Mouse (Mus musculus) kidney, embryonic 15.5 days (tissue): ENCODE results near the gene Rapgef1. TPM values are rescaled to one million over a fixed set of nuclear protein-coding genes. Genes with fewer than 3 reads are reported as not detected.

Experiments used
- ATAC-seq: fragments of 200-750 bp; cut with Nextera tagmentation; replicated peaks from 2 replicates; pipeline ENCODE4 v1.8.0; 2017; ENCODE audit warnings: moderate TSS enrichment; ENCODE audit not compliant: low FRiP score
- H3K27ac ChIP-seq: fragments of 300-500 bp; sonication (generic); 2 replicates; pipeline ENCODE4 v1.5.1; 2015; ENCODE audit warnings: mild to moderate bottlenecking, inconsistent platforms
- H3K27me3 ChIP-seq: fragments of 300-500 bp; sonication (generic); 2 replicates; pipeline ENCODE4 v1.6.1; 2015; ENCODE audit warnings: inconsistent platforms
- H3K36me3 ChIP-seq: fragments of 300-500 bp; sonication (generic); 2 replicates; pipeline ENCODE4 v1.6.1; 2015; ENCODE audit warnings: inconsistent platforms
- H3K4me1 ChIP-seq: fragments of 300-500 bp; sonication (generic); 2 replicates; pipeline ENCODE4 v1.6.1; 2015; ENCODE audit warnings: inconsistent platforms
- H3K4me2 ChIP-seq: fragments of 300-500 bp; sonication (generic); 2 replicates; pipeline ENCODE4 v1.6.1; 2015; ENCODE audit warnings: moderate library complexity, mild to moderate bottlenecking, inconsistent platforms
- H3K4me3 ChIP-seq: fragments of 300-500 bp; sonication (generic); replicated peaks from 2 replicates; pipeline ENCODE4 v1.5.1; 2015; ENCODE audit warnings: mild to moderate bottlenecking, inconsistent platforms
- H3K9ac ChIP-seq: fragments of 300-500 bp; sonication (generic); 2 replicates; pipeline ENCODE4 v1.6.1; 2015; ENCODE audit warnings: mild to moderate bottlenecking, inconsistent platforms
- H3K9me3 ChIP-seq: fragments of 300-500 bp; sonication (generic); replicated peaks from 2 replicates; pipeline ENCODE4 v1.6.1; 2016; ENCODE audit warnings: inconsistent platforms
- WGBS: fragments of 180-500 bp; shearing (Covaris S2); methylation state at CpG from one replicate; pipeline ENCODE4 v1.1.7; 2015; ENCODE audit warnings: mixed read lengths; 5-methylcytosine and 5-hydroxymethylcytosine counted together
- polyA plus RNA-seq: library from polyadenylated mRNA; unstranded; fragments of >200 nt; fragmentation: Nextera tagmentation; extraction: Ambion mirVana; gene quantifications from 2 replicates; pipeline ENCODE4 v1.2.1, GENCODE M21; 2015

Rapgef1 gene
- polyA plus RNA-seq, 1 experiment from 2014 or later, result 13.8 TPM

DNA sequence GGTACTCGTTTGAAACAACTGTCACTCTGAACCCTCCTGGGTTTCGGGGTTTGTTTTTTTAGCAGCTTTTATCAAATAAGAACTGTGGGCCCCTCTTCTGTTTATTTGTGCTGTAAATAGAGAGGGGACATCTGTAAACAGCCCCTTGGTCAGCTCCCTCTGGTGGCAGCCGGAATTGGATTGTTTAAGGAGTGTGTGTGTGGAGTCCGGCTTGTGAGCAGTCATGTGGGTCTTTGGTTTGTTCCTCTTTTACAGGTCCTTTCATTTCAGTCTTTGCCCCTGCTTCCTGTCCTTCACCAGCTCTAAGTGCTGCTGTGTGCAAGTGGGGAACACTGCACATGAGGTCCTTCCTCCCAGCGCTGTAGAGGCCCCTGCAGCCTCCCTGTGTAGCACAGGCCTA, 119.8 kb downstream of the Rapgef1 start:
- Histone ChIP-seq H3K4me1 (no peaks in the 10 kb centered on the region), H3K4me3 (no peak overlapping the region), H3K27me3 (no peaks in the 10 kb centered on the region), H3K4me2 (no peak overlapping the region), H3K9ac (no peak overlapping the region), H3K9me3 (no peaks in the 10 kb centered on the region), H3K27ac (no peak overlapping the region), H3K36me3 (peaks cover 59% of the 10 kb centered on the region)
- WGBS, result 64% methylated on average over 5 of the region's 5 CpGs
- no peak for ATAC-seq

DNA sequence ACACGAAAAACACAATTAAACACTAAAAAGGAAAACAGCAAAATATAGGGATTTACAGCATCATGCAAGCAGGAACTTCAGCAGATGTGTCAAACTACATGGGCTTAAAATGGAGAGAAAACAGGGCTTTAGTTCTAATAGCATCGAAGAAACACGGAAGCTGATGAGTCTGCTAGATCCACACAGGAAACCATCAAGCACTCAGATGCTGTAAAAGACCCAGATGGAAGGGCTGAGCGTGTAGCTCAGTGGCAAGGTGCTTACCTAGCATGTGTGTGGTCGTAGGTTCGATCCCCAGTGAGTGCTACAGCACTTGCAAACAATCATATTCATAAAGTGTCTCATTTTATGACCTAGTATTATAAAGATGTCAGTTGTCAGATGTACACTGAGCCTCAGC, 121.7 kb downstream of the Rapgef1 start:
- no peak for ATAC-seq
- WGBS, result 91% methylated on average over 6 of the region's 6 CpGs
- H3K4me3 ChIP-seq, result no peak overlapping the region

DNA sequence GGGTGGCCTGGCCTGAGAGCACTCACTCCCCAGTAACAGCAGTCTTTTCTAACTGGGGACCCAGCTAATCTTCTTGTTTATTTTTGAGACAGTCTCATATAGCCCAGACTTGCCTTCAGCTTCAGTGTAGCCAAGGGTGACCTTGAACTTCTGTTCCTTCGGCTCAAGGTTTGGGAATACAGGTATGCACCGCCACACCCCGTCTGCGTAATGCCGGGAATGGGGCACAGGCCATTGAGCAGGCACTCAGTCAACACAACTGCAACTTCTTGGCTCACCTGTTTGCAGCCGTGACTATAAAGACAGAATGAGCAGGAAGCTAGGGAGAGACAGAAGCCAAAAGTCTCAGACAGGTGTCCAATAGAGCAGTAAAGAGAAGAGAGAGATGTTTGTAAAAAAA, 124.7 kb downstream of the Rapgef1 start:
- H3K27ac ChIP-seq, result no peak overlapping the region
- H3K36me3 ChIP-seq, result peaks cover 13% of the 10 kb centered on the region
- H3K9me3 ChIP-seq, result no peaks in the 10 kb centered on the region
- H3K27me3 ChIP-seq, result peaks cover 40% of the 10 kb centered on the region
- ATAC-seq, result no peak
- peaks cover 8% of the 10 kb centered on the region; the same call in 1 of the 2 replicates for H3K4me1 ChIP-seq
- 70% methylated on average over 6 of the region's 6 CpGs for WGBS
- no peak overlapping the region for H3K4me3 ChIP-seq
- no peak overlapping the region for H3K9ac ChIP-seq
- H3K4me2 ChIP-seq, result no peak overlapping the region

More for the DNA sequence above, 121.7 kb downstream of the Rapgef1 start:
- no peaks in the 10 kb centered on the region for H3K9me3 ChIP-seq
- H3K9ac ChIP-seq, result no peak overlapping the region
- no peaks in the 10 kb centered on the region for H3K4me1 ChIP-seq
- H3K27me3 ChIP-seq, result peaks cover 11% of the 10 kb centered on the region
- peaks cover 43% of the 10 kb centered on the region for H3K36me3 ChIP-seq
- no peak overlapping the region for H3K4me2 ChIP-seq
- H3K27ac ChIP-seq, result no peak overlapping the region

DNA sequence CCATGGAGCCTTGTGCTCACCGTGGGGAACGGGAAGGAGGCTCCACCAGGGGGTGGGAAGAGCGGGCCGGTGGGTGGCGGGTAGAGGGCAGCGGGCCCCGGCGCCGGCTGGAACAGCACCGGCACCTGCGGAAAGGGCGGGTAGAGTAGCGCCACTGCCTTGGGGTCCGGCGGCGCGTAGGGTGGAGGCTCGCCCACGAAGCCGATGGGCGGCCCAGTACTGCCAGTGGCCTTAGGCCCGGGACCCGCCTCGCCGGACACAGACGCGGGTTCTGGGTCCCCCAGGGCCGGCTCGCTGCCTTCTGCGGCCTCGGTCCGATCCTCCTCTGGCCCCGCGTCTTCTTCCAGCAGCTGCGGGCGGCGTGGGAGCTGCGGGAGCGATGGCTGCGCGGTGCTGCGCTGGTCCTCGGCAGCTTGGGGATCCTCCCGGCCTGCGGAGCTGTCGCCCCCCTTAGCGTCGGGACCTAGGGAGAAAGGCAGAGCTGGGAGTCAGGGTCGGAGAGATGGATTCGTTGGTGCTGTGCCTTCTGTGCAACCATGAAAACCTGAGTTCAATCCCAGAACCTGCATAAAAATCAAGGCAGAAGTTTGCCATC, 127.8 kb downstream of the Rapgef1 start:
- no peak overlapping the region for H3K27ac ChIP-seq
- peaks cover 26% of the 10 kb centered on the region for H3K4me1 ChIP-seq
- 0 out of 2 replicates have a peak, but pooled peaks have one; percentile 16 for ATAC-seq
- H3K9ac ChIP-seq, result peak overlapping the region; percentile 37
- H3K27me3 ChIP-seq, result peaks cover 68% of the 10 kb centered on the region
- 2% methylated on average over 50 of the region's 50 CpGs for WGBS
- peak overlapping the region; percentile 40 for H3K4me3 ChIP-seq
- no peaks in the 10 kb centered on the region for H3K9me3 ChIP-seq
- H3K4me2 ChIP-seq, result peak overlapping the region; percentile 76
- no peaks in the 10 kb centered on the region for H3K36me3 ChIP-seq

DNA sequence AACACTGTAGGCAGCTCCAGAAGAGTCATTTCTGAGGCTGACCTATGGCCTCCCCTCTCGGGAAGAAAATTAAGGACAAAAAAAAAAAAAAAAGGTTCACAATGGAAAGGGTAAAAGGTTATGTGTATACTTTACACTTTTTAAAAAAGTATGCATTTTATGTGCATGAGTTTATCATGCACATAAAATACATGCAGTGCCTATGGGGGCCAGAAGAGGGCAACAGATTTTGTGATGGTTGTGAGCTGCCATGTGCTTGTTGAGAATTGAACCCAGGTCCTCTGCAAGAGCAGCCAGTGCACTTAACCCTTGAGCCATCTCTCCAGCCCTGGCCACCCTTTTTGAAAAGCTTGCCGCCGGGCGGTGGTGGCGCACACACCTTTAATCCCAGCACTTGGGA, 128.3 kb downstream of the Rapgef1 start:
- peaks cover 26% of the 10 kb centered on the region for H3K4me1 ChIP-seq
- ATAC-seq, result no peak
- H3K27me3 ChIP-seq, result peaks cover 74% of the 10 kb centered on the region
- peak overlapping the region; percentile 76 for H3K4me2 ChIP-seq
- H3K4me3 ChIP-seq, result peak overlapping the region; percentile 40; the same call in 1 of the 2 replicates
- 50% methylated on average over 5 of the region's 5 CpGs for WGBS
- H3K27ac ChIP-seq, result no peak overlapping the region
- no peak overlapping the region for H3K9ac ChIP-seq
- no peaks in the 10 kb centered on the region for H3K9me3 ChIP-seq
- H3K36me3 ChIP-seq, result no peaks in the 10 kb centered on the region

GRCm38 (mm10) chr2:29748499-29748898, 129.0 kb downstream of the Rapgef1 start:
- Histone ChIP-seq H3K9ac (no peak overlapping the region), H3K27me3 (peaks cover 75% of the 10 kb centered on the region), H3K4me3 (no peak overlapping the region), H3K4me1 (peaks cover 26% of the 10 kb centered on the region), H3K9me3 (no peaks in the 10 kb centered on the region), H3K4me2 (no peak overlapping the region), H3K27ac (no peak overlapping the region), H3K36me3 (no peaks in the 10 kb centered on the region)
- no peak for ATAC-seq
- 69% methylated on average over 4 of the region's 4 CpGs for WGBS

DNA sequence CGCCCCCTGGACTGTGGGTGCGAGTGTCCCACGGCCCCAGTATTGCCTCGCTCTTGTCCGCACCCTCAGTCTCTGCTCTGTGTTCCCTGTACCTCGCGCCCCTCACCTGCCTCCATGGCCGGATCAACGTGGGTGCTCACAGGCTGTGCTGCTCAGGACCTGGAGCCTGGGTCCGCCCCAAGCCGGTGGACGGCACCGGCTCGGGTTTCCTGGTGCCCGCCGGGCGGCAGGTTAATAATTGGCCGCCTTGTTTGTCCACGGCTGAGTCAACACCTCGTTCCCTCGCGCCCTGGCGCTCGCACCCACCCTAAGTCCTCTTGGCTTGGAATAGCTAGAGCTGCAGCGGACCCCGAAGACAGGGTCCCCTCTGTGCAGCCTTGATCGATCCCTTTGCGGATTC, 132.0 kb downstream of the Rapgef1 start, which contains the start of gene Gm13420:
TSS of gene Gm13420 (minus strand) at position 189 of the 400 bp plus-strand sequence.
- Histone ChIP-seq H3K36me3 (no peaks in the 10 kb centered on the region), H3K9me3 (no peaks in the 10 kb centered on the region), H3K4me2 (peak within 1 kb of the TSS; percentile 68), H3K9ac (peak within 1 kb of the TSS; percentile 33), H3K4me1 (peaks cover 26% of the 10 kb centered on the region), H3K27me3 (peaks cover 61% of the 10 kb centered on the region), H3K27ac (peak within 1 kb of the TSS; percentile 76), H3K4me3 (peak within 1 kb of the TSS; percentile 36)
- peak; percentile 90 for ATAC-seq
- WGBS, result 5% methylated on average over 28 of the region's 28 CpGs

GRCm38 (mm10) chr2:29752397-29752796, 132.9 kb downstream of the Rapgef1 start:
- Histone ChIP-seq H3K27me3 (peaks cover 52% of the 10 kb centered on the region), H3K9me3 (no peaks in the 10 kb centered on the region), H3K4me1 (peaks cover 21% of the 10 kb centered on the region), H3K9ac (no peak overlapping the region), H3K27ac (peak overlapping the region; percentile 76; the same call in 1 of the 2 replicates), H3K4me3 (no peak overlapping the region), H3K4me2 (no peak overlapping the region), H3K36me3 (no peaks in the 10 kb centered on the region)
- 97% methylated on average over 5 of the region's 5 CpGs for WGBS
- no peak for ATAC-seq

GRCm38 (mm10) chr2:29755693-29756092, 136.2 kb downstream of the Rapgef1 start:
- Histone ChIP-seq H3K9ac (no peak overlapping the region), H3K27ac (no peak overlapping the region), H3K4me2 (no peak overlapping the region), H3K4me3 (no peak overlapping the region), H3K36me3 (no peaks in the 10 kb centered on the region), H3K9me3 (no peaks in the 10 kb centered on the region), H3K27me3 (peaks cover 22% of the 10 kb centered on the region), H3K4me1 (peaks cover 15% of the 10 kb centered on the region)
- no peak for ATAC-seq

DNA sequence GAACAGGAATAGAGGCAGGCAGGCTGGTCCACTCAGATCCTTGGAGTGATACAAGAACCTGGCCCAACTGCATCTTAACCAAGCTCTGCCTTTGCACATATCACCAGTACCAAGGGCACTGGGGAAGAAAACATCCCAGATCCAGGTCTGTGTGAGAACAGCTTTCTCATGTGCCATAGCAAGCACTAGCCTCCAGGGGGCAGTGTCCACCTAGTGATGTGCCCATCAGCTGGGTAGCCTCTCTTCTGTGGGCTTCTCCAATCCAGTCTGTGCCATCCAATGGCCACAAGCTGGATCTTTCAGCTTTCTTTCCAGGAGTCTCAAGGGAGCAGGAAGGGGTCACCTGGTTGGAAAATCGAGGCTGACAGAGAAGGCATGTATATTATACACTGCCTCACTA, 145.3 kb downstream of the Rapgef1 start:
- ATAC-seq, result peak; percentile 43
- H3K4me2 ChIP-seq, result no peak overlapping the region

DNA sequence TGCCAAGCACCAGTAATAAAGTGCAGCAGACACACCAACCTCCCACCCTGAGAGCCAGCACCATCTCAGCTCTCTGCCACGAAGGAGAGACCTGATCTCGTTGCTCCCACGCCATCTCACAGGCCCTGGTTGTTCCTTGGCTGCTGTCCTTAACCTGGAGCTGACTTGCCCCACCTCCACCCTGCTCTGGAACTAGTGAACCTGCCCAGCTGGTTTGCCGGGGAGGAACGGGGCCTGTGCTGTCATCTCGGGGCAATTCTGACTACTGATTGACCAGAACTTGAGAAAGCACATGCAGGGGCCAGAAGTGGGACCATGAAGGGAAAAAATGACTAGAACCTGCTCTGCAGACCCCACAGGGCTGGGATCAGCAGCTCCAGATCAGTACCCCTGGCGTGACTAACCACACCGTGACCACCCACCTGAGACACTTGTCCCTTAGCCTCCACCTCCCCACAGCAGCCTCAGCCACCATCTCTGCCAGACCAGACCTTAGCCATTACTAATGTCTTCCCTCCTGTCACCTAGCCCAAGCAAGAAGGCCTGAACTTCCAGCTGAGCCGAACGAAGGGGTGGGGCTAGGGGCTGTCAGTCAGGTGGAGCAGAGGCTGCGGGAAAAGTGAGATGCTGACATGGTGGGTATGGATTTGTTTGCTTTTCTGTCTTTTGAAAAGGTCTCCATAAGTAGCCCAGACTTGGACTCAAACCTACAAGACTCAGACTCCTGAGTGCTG, 148.6 kb downstream of the Rapgef1 start:
- ATAC-seq, result peak; percentile 52; the same call in 1 of the 2 replicates
- no peak overlapping the region for H3K4me2 ChIP-seq
- H3K36me3 ChIP-seq, result peaks cover 3% of the 10 kb centered on the region; the same call in 1 of the 2 replicates
- H3K4me3 ChIP-seq, result no peak overlapping the region
- peak overlapping the region; percentile 76 for H3K27ac ChIP-seq
- no peak overlapping the region for H3K9ac ChIP-seq
- no peaks in the 10 kb centered on the region for H3K9me3 ChIP-seq
- H3K4me1 ChIP-seq, result peaks cover 14% of the 10 kb centered on the region; the same call in 1 of the 2 replicates
- 50% methylated on average over 11 of the region's 11 CpGs for WGBS
- H3K27me3 ChIP-seq, result no peaks in the 10 kb centered on the region

More for the DNA sequence above, 145.3 kb downstream of the Rapgef1 start:
- Histone ChIP-seq H3K27me3 (no peaks in the 10 kb centered on the region), H3K36me3 (no peaks in the 10 kb centered on the region), H3K9me3 (no peaks in the 10 kb centered on the region), H3K27ac (no peak overlapping the region), H3K9ac (no peak overlapping the region), H3K4me1 (peaks cover 14% of the 10 kb centered on the region; the same call in 1 of the 2 replicates), H3K4me3 (no peak overlapping the region)
- WGBS, result 0% methylated on average over 1 of the region's 1 CpGs

DNA sequence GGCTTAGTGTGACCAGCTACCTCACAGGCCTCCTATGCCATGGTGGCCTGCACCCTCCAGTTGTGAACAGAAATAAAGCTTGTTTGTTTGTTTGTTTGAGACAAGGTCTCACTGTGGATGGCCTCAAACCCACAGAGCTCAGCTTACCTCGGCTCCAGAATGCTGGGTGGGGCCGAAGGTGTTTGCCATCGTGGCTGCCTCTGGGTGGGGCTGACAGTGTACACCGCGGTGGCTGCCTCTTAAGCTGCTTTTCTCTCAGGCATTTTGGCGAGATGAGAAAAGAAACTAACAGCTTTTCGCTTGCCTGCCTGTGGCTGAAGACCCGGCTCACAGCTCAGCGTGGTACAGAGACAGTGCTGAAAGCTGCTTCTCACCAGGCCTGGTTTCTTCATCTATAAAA, 149.4 kb downstream of the Rapgef1 start:
- peaks cover 11% of the 10 kb centered on the region; the same call in 1 of the 2 replicates for H3K36me3 ChIP-seq
- no peak overlapping the region for H3K9ac ChIP-seq
- H3K27me3 ChIP-seq, result no peaks in the 10 kb centered on the region
- no peak overlapping the region for H3K4me2 ChIP-seq
- no peak for ATAC-seq
- no peaks in the 10 kb centered on the region for H3K9me3 ChIP-seq
- peaks cover 14% of the 10 kb centered on the region; the same call in 1 of the 2 replicates for H3K4me1 ChIP-seq
- WGBS, result 63% methylated on average over 9 of the region's 9 CpGs
- H3K27ac ChIP-seq, result peak overlapping the region; percentile 76
- no peak overlapping the region for H3K4me3 ChIP-seq
